Mouse (Mus musculus) gastrocnemius, adult 2 months (tissue): ENCODE data around the gene Cntn4. TPM values are rescaled to one million over a fixed set of nuclear protein-coding genes. Genes with fewer than 3 reads are reported as not detected.

Experiments
- DNase-seq: peaks from one replicate; pipeline ENCODE4 v3.0.0; 2022
- H3K27ac ChIP-seq: fragments of 200-600 bp; 2 replicates; pipeline ENCODE4 v1.8.1; 2022; ENCODE audit warnings: mild to moderate bottlenecking
- H3K4me3 ChIP-seq: fragments of 200-600 bp; 2 replicates; pipeline ENCODE4 v1.8.1; 2022; ENCODE audit warnings: mild to moderate bottlenecking, moderate library complexity
- CTCF ChIP-seq: fragments of 200-600 bp; IDR thresholded peaks from 2 replicates; pipeline ENCODE4 v1.8.1; 2022; ENCODE audit warnings: antibody characterized with exemption, mild to moderate bottlenecking, moderate library complexity
- intact Hi-C: fragments of 180-260 bp; cut with DNase I; formaldehyde crosslinking; loops from one replicate; pipeline ENCODE4 v1.15.1; 2025
- total RNA-seq, 2 experiments: library from RNA; stranded (reverse); gene quantifications; 2 replicates each; pipeline ENCODE4 v1.2.3; 2021

The Cntn4 gene
- total RNA-seq, 2 experiments from 2014 or later = not detected

DNA sequence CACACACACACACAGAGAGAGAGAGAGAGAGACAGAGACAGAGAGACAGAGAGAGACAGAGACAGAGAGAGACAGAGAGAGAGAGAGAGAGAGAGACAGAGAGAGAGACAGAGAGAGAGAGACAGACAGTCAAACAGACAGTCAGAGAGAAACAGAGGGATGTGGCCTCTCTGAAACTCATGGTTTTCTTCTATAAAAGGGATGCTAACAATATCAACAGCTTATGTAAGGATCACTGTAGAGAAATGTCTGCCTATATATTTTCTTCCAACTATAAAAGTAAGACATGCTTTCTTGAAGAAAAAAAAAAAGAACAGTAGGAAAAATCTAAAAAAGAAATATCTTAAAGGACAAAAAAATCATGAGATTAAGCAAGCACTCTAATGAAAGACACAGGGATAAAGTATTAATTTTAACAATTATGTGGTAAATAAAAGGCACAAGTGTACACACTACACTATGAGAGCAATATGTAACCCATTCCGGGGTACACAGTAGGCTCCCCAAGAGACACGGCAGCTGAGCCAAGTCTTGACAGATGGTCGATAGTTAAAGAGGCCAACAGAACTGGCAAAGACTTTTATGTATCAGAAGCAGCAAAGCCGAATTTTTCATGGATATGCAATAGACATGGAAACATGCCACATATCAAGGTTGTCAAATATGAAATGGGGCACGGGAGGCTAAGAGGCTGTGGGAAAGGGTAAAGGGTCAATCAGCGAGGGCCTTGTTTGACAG, 704.0 kb downstream of the Cntn4 start:
- intact Hi-C loops = no loop called here
- no peak overlapping the region for H3K27ac ChIP-seq
- no peak overlapping the region for H3K4me3 ChIP-seq
- no peak for TF ChIP-seq CTCF
- DNase-seq = no peak

DNA sequence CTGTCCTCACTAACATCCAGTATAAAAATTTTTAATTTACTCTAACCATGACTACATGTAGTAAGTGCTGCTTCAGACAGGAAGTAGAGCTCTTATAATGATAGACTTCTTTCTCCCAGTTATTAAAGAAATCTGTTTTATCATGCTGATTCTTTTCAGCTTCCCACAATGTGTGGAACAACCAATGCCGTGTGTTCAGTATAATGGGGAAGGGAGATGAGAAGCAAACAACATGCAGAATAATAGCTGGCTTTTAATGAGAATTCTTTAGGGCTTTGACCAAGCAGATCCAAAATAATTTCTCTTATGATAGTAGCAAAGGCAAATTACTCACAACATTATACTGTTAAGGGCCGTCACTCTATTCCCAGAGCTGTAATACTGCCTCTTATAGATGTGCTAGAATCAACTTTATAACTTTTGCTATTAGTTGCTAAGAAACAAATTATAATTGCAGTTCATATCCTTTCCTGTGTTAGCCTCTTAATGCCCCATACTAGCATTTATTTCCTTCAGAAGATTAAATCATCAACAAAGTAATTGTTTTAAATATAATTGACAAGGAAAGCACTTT, 710.5 kb downstream of the Cntn4 start:
- intact Hi-C loops = no loop called here
- DNase-seq = no peak
- H3K4me3 ChIP-seq = no peak overlapping the region
- H3K27ac ChIP-seq = no peak overlapping the region
- no peak for TF ChIP-seq CTCF

DNA sequence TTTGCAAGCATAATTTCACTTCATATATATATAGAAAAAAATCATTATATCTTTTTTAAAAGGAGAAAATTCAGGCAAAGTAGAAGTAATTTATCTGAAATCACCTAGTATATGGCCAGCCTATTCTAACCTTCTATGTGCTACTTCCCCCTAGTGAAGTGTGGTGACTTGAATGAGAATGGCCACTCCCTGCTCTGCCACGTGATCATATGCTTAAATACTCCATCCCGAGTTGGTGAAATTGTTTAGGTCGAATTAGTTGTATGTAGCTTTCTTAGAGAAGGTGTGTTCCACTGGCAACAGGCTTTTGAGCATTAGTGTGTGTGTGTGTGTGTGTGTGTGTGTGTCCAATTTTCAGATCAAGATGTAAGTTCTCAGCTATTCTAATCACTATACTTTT, 730.6 kb downstream of the Cntn4 start:
- intact Hi-C loops = no loop called here
- no peak for TF ChIP-seq CTCF
- no peak for DNase-seq
- Histone ChIP-seq H3K4me3 (no peak overlapping the region), H3K27ac (no peak overlapping the region)

DNA sequence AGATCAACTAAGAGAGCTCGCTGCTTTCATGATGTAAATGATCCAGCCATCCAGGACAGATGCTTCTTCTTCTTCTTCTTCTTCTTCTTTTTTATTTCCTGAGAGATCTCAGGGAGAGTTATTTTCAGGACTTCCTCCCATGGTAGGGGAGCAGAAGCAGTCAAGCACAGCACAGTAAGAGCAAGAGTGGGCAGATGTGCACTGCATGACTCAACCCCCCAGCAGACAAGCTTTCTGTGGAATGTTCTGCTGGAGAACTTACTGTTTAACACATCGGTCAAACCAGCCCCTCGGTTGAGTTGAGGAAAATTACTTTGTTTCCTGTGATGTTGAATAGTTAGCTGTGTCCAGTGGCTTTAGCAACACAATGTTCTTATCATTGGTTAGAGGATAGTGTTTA, 731.2 kb downstream of the Cntn4 start:
- DNase-seq = no peak
- intact Hi-C loops = no loop called here
- no peak for TF ChIP-seq CTCF
- no peak overlapping the region for H3K4me3 ChIP-seq
- H3K27ac ChIP-seq = no peak overlapping the region

DNA sequence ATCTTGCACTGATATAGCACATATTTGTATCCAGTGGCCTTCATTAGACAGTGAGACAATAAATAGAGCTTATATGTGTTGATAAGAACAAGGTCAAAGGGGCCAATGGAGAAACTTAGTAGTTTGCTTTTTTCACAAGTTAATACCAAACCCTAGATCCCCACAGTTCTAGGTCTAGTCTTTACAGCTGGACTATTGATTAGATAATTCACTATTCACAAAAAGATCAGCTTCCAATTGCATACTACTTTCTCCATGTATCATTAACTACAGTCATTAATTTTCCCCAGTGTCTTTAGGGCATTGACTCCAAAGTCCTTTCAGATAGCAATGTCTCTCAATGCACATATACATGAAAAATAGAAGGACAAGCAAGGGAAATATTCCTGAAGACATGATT, 745.5 kb downstream of the Cntn4 start:
- intact Hi-C loops = no loop called here
- no peak overlapping the region for H3K27ac ChIP-seq
- no peak for TF ChIP-seq CTCF
- DNase-seq = no peak
- no peak overlapping the region for H3K4me3 ChIP-seq

DNA sequence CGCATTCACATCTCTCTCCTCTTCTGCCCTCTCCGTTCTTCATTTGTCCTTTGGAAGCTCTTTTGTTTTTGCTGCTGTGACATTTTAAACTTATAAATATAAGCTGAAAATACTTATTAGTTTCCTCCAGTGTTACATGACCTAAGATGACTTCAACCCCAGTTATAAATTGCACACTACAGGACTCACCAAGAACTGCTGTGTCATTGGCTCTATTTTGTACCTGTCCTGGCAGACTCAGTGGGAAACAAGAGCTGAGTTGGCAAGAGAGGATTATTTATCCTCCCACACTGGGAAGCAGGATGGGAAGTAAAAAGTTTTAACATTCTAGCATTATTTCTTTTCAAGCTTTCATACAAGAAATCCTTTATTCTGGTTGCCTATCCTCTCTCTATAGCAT, 746.0 kb downstream of the Cntn4 start:
- Histone ChIP-seq H3K4me3 (no peak overlapping the region), H3K27ac (no peak overlapping the region)
- DNase-seq = no peak
- TF ChIP-seq CTCF = no peak
- intact Hi-C loops = no loop called here

DNA sequence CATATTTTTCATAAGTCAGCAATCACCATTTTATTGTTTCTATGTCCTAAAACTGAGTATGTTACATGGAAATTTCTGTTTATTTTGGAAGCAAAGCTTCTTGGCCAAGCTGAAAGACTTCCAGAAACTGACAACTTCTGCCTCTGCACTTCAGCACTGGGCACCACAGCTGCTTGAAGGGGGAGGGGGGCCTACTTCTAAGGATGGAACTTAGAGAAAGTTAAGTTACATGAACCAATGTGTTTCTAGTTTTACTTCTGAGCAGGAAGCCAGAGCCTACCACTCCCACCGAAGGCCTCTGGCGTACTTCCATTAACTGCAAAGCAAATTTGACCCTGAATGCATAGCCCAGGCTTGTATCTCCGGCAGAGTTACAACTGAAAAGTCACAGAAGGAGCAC, 749.2 kb downstream of the Cntn4 start:
- TF ChIP-seq CTCF = no peak
- Histone ChIP-seq H3K4me3 (no peak overlapping the region), H3K27ac (no peak overlapping the region)
- DNase-seq = no peak
- intact Hi-C loops = no loop called here

DNA sequence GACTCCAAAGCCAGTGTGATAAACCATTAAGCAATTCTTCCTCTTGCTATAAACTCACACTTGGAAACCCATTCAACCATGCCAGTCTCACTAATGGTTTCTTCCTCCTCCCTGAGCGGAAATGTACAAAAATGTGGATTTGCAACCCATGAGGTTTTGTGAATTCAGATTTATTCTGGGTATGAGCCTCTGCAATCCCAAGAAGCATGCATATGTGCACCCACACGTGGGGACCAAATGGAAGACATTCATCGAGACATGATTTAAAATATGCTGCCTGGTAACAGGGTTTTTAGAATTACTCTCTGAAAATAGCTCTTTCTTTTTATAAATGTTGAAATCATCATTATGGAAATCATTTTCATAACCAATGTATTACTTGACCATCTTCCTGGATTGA, 754.0 kb downstream of the Cntn4 start:
- H3K4me3 ChIP-seq = no peak overlapping the region
- intact Hi-C loops = no loop called here
- no peak for TF ChIP-seq CTCF
- DNase-seq = no peak
- no peak overlapping the region for H3K27ac ChIP-seq

DNA sequence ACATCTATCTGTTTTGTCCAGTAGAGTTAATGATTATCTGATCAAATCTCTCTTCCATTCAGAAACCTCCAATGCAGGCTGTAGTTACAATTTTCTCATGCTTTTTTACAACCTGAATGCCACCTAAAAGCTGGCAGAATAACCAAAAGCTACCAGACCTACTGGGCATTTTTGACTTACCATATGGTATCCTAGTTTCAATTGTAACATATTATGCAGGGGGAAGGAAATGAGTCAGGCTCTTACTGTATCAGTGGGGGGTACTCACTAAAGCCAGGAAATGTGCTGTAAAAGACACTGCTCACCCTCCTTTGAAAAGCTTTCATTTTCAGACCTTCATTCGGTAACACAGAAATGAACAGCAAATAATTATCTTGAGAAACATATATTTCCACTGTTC, 763.3 kb downstream of the Cntn4 start:
- no peak for TF ChIP-seq CTCF
- no peak overlapping the region for H3K27ac ChIP-seq
- no peak for DNase-seq
- intact Hi-C loops = no loop called here
- H3K4me3 ChIP-seq = no peak overlapping the region

DNA sequence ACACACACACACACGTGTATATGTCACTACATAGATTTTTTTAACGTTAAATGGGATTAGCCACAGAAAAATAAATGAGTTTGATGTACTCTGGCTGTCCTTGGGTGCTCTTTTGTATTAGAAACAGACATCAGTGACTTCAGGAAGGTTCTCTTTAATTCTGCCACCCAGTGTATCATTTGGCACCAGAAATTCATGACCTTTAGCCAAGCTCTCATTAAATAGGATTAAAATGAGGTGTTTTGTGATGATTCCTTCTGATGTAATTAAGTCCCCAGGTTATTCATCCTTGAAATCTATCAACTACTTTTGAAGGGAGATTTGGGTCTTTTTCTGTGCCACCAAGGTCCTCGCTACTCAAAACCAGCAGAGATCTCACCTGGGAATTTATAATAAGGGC, 763.8 kb downstream of the Cntn4 start:
- Histone ChIP-seq H3K27ac (no peak overlapping the region), H3K4me3 (no peak overlapping the region)
- intact Hi-C loops = no loop called here
- DNase-seq = no peak
- no peak for TF ChIP-seq CTCF

DNA sequence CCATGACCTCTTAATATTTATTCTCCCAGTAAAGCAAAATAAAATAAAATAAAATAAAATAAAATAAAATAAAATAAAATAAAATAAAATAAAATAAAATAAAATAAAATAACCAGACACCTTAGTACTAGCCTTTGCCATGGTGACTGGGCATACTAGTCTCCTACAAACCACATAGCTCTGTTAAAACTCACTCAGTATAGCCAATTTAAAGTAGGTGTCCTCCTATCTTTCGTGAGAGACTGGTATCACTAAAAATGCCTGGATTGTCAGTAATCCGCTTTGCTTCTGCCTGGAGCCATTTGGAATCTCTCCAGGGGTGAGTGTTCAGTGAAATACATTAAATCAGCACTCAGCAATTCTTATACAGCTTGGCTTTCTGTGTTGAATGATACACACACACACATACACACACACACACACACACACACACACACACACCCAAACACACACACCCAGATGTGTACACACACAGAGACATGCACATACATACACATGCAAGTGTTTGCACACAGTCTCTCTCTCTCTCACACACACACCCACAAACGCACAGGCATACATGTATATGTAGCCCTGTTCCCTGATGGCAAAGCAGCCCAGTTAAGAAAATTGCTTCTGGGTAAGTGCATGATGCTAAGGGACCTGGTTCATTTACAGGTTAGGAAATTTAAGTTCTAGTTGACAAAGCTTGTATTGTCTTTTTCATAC, 776.8 kb downstream of the Cntn4 start:
- no peak for TF ChIP-seq CTCF
- Histone ChIP-seq H3K4me3 (no peak overlapping the region), H3K27ac (no peak overlapping the region)
- intact Hi-C loops = no loop called here
- DNase-seq = no peak

DNA sequence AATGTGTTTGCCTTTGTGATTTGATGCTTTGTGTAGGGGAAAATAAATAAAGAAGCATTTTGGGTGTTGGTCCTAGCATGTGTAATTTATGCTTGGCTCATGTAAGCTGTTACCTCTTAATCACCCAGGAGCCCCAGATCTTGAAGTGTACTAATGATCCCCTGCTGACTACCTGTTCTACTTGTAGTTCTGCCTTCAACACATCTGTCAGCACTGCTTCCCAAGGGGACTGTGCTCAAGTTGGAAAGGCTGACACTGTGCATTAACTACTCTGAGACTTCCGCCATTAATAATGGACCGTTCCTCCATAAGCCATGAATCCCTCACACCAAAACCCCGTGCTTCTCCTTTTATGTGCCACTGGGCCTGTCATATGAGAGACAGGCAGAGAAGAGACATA, 778.2 kb downstream of the Cntn4 start:
- Histone ChIP-seq H3K27ac (no peak overlapping the region), H3K4me3 (no peak overlapping the region)
- no peak for TF ChIP-seq CTCF
- intact Hi-C loops = no loop called here
- no peak for DNase-seq

DNA sequence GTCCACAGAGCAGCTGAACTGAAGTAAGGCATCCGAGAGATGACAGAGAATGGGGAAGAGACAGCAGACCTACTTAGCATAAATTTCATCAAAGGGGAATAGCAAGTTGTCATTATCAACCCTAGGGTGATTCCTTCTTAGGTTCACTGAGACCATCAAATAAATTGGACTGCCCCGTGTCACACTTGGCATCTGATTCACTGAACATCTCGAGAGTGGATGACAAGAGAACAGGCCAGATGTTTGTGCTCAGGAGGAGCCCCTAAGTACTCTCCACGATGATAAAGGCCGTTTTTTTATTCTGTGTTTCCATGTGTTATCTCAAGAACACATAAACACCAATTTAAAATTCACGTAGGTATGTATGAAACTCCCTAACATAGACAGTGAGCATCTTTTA, 780.7 kb downstream of the Cntn4 start:
- Histone ChIP-seq H3K4me3 (no peak overlapping the region), H3K27ac (no peak overlapping the region)
- intact Hi-C loops = no loop called here
- DNase-seq = no peak
- no peak for TF ChIP-seq CTCF

DNA sequence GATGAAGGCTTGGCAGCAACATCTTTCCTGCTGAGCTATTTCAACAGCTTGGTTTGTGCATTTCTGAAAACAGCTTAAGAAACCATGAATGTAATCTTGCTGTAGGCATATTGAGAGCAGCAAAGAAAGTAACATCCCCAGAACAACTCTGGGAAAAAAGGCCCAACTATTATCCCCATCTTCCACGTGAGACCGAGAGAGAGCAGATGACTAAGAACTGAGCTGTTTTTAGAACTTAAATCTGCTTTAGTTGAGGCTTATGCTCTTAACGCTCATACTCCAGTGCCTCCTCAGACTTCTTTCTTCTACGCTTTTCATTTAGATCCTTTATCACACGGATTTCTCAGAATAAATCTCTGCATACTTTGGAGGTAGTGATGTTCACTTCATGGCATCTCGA, 784.9 kb downstream of the Cntn4 start:
- H3K4me3 ChIP-seq = no peak overlapping the region
- DNase-seq = no peak
- TF ChIP-seq CTCF = no peak
- intact Hi-C loops = no loop called here
- no peak overlapping the region for H3K27ac ChIP-seq
